Mouse (Mus musculus): ENCODE measurements around the gene Adam17.

DNA sequence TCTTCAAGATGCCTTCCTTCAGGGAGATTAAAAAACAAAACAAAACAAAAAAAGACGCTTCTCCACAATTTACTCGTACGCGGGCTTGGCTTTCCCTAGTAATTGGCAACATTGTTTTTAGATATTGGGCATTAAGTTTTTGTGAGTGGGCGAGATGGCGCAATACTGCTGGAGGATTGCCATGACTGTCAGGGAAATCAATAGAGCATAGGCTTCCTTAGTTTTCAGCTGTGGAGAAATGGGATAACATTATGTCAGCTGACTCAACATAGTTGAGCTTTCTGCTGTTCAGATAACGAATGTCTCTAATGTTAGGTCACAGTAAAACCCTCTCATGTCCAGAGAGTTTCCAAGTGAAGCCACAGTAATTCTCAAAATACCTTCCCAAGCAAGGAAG, 56.6 kb downstream of the Adam17 start:
- TF ChIP-seq EP300 (optimal IDR thresholded peaks at IDR 0.05) (no peak), CTCF (IDR thresholded peaks at IDR 0.05; ENCODE audit: low read depth) (no peak)

All from stomach, postnatal 0 days (tissue).